Mouse (Mus musculus) left cerebral cortex, adult 18-20 months (tissue): ENCODE measurements around the gene Fastkd1. TPM values are rescaled to one million over a fixed set of nuclear protein-coding genes. Genes with fewer than 3 reads are reported as not detected.
"Not testable (repeated sequence)": the region's sequence is repeated elsewhere in the genome, so short reads cannot be mapped to it uniquely, and the experiment has no call there.

Source experiments
- DNase-seq, 2 experiments: peaks; one replicate each; pipeline ENCODE4 v3.0.0; 2021 to 2022; ENCODE audit warnings: low spot score in 2 of 2, mixed read lengths in 1 of 2
- total RNA-seq, 2 experiments: library from RNA; stranded (reverse); gene quantifications; 2 replicates each; pipeline ENCODE4 v1.2.3; 2021

The Fastkd1 gene
- total RNA-seq, 2 experiments from 2014 or later = 14.4 to 15.4 TPM

DNA sequence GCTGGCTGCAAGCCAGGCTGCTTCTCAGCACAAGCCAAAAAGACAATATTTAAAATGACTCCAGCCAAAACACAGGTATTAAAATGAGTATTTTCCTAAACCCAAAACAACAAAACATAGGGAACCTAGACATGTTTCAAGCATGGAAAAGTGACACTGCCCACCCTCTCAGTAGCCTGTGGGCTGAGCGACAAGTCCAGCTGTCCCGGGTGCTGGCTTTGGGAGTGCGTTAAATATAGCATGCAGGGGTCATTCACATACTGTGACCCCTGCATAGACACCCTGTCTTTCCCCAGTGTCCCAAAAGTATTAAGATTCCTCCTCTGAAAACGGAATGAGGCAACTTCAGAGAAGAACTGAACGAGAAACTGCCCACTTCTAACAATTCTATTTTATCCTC is 39.6 kb downstream of the Fastkd1 start:
- DNase-seq = no peak

DNA sequence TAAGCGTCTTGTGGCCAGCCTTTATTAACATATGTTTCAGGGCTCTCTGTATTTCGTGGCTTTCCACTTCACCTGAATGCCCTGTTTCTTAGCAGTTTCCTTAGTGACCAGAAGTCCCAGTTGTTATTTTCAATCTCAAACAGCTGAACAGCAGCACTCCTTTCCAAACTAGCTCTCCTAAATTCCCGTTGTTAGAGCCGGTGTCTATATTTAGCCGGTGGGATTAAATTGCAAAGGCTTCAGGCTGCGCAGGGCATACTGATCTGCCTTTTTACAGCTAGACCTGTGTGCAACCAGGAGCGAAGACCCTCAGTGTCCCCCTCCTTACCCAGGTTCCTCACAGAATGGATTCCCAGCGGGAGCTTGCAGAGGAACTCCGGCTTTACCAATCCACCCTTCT is 43.5 kb downstream of the Fastkd1 start, which contains the start of gene Klhl41:
Gene Klhl41 (plus strand): TSS at position 268 of the 400 bp plus-strand sequence.
- no peak for DNase-seq

DNA sequence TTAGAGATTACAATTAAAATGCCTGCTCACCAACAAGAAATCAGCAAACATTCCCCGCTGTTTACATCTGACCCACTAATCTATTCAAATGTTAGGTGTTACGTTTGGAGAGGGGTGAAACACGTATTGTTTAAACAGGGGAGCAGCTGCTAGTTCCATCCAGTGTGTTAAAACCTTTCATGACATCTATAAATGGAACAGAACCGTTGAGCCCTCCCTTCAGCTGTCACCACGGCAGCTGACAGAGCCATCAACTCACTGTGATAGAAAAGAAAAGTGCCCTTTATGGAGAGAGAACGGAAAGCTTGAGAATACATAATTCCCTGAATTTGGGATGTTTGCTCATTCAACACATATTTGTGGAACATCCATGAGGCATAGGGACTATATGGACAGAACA is 44.9 kb downstream of the Fastkd1 start:
- no peak for DNase-seq

DNA sequence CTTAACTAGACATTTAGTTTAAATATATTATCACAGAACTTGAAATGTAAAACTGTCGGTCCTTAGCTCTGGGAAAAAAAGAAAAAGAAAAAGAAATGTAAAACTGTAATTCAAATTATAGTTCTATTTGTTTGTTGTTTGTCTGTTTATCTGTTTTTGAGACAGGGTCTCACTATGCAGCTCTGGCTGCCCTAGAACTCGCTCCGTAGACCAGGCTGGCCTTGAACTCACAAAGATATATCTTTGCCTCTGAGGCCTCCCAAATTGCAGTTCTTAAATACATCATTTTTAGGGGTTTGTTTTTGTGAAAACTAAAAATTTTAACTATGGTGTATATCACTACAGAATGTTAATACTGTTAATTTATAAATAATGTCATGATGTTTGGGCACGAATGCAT is 45.7 kb downstream of the Fastkd1 start:
- DNase-seq = no peak

DNA sequence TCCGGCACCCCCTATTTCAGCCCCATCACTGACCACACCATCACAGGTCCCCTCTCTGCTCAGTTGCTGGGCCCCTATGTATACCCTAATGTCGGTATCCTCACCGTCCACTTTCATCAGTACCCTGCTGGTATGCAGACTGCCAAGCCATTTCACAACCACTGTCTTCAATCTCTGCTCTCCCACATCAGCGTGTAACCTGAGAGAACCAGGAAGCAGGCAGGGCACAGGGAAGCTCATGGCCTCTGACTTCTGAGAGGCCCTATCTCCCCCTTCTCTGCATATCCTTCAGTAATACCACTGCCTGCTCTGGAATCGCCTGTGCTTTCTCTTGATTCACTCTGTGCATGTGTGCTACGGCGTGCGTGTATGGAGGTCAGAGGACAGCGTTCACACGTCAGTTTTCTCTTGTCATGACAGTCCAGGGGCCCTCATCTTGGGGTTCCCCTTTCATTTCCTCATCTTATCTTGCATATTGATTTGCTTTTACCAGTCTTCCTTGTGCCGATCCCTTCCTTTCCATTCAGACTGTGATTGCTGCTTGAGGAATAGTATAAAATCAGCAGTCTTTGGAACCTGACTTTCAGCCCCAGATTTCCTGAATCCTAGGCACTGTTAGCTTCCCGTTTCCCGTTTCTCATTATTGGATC is 49.4 kb downstream of the Fastkd1 start:
- no peak for DNase-seq

DNA sequence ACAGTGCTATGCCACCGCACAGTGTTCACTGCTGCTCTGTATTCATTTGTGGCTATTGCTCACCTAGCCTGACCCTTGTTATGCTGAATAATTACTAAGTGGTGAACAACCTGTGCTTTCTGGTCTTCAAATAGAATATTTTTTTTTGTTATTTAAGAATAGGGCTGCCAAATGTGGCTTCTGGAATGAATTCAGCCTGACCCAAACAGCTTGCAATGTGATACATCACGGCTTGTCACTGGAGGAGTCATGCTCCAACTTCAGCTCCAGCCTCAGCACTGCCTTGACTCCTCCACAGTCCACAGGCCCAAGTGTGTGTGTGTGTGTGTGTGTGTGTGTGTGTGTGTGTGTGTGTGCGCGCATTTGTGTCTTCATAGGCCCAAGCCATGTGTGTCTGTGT is 54.0 kb downstream of the Fastkd1 start:
- no peak for DNase-seq

DNA sequence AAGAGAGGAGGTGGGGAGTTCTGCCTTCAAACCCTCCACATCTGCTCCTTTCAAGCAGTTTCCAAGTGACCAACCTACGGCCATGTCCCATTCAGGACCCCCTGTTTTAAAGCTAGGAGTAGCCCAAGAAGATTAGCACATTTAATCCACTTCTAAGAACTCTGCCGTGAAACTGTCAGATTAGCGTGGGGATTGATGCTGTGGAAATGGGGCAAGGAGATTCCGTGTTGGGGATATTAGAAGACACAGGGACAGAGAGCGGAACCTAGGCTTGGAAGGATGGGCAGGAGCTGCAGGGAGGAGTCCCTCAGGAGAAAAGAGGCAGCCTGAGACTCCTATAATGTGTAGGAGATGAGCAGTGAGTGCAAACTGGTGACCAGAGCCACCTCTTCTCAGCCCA is 63.6 kb downstream of the Fastkd1 start:
- no peak for DNase-seq

DNA sequence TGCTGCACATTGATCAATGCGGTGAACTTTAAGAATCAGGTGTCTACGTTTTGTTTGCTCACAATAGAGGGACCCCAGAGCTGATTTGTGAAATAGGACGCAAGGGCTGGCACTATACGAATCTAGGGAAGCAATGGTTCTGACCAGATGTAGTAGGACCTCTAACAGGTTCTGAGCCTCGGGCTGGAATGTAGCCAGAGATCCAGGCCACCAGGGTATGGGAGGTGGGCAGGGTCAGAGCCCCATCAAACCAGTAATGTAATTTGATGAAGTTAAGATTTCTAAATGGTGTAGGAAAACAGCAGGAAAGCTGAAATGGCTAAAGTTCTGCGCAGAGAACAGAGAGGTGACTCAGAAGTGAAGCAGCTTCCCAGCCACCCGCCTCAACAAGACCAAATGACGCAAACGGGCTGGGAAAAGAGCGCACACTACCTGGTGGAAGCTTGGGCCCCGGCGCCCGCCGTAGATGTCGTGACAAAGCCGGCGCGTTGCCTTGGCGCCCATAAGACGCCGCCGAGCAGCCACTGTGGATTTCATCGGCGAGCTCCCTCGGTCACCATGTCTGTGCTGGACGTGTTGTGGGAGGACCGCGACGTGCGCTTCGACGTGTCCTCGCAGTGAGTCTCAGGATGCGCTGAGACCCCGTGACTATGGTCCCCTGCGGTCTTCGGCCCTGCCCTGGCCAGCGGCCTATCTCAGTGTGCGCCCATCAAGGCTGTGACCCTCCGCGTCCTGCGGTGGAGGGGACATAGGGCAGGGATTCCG is 66.4 kb downstream of the Fastkd1 start, which contains the start of gene Bbs5:
Gene Bbs5 (plus strand): TSS at position 446 of the 765 bp plus-strand sequence.
- peak; percentile 96 for DNase-seq

DNA sequence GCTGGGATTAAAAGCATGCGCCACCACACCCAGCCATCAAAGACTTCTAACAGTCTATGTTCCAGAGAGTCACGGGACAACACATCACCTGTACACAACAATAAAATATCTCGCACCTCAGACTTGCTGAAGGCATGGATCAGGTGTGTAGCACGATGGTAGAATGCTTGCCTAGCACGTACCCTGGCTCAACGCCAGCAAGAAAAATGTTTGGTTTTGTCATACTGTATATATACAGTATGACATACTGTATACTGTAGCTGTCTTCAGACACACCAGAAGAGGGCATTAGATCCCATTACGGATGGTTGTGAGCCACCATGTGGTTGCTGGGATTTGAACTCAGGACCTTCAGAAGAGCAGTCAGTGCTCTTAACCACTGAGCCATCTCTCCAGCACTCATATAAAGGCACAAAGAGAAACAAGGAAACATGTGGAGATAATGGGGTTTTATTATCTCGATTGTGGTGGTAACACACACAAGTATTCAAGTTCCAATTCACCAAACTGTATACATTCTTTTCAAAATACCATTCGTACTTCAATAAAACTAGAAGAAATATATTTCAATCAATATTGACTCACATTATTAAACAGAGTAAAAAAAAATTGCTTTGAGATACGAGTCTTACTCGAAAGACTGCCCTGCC is 68.2 kb downstream of the Fastkd1 start:
- DNase-seq = no peak

DNA sequence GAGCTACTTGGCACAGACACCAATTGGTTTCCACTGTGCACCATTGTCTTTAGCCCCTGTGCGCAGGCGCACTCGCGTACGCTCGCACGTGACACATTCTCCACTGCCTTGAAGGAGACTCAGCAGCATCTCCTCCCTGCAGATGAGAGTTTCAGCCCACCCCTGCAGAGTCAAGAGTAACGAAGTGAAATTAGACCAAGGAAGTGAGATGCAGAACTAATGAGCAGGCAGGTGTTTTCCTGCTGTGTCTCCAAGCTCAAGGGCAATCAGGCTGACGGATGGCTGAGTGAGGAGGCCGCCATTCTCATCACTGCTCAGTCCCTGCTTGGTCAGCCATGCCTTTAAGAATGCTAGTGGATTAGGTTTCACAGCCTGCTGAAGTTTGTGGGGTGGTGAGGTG is 73.2 kb downstream of the Fastkd1 start:
- no peak for DNase-seq

DNA sequence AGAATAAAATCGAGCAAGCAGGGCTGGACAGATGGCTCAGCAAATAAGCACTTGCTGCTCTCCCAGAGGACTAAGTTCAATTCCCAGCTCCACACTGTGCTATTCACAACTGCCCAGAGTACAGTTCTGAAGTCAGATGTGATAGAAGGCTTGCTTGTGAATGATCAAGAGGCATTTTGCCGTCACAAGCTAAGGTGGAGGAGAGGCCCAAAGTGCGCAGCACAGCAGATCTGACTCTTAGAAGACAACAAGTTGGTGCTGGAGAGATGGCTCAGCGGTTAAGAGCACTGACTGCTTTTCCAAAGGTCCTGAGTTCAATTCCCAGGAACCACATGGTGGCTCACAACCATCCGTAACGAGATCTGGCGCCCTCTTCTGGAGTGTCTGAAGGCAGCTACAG is 75.3 kb downstream of the Fastkd1 start:
- DNase-seq = not testable (repeated sequence)

Other genes with a start within 250 kb of the Fastkd1 start
- under 1 TPM; 0.02 to 0.12 TPM for gene Lrp2, start 127.5 kb downstream of the Fastkd1 start, total RNA-seq
- 10 to 100 TPM; 24.5 to 28.4 TPM for gene Bbs5, start 66.3 kb downstream of the Fastkd1 start, total RNA-seq
- gene Klhl41, start 43.4 kb downstream of the Fastkd1 start, total RNA-seq = under 1 TPM; 0.88 to 0.94 TPM
- gene Ppig, start 9.0 kb upstream of the Fastkd1 start, total RNA-seq = 10 to 100 TPM; 66.6 to 69.0 TPM
- 1 to 10 TPM; 2.2 to 2.6 TPM for gene Ccdc173, start 76.1 kb upstream of the Fastkd1 start, total RNA-seq
- 10 to 100 TPM; 25.3 to 26.2 TPM for gene Phospho2, start 76.1 kb upstream of the Fastkd1 start, total RNA-seq
- gene Klhl23, start 108.4 kb upstream of the Fastkd1 start, total RNA-seq = 10 to 100 TPM; 54.2 to 54.4 TPM
- gene Ssb, start 148.0 kb upstream of the Fastkd1 start, total RNA-seq = 100 to 1,000 TPM; 121 to 128 TPM
- gene Mettl5, start 172.1 kb upstream of the Fastkd1 start, total RNA-seq = 10 to 100 TPM; 14.1 to 16.6 TPM
- gene Ubr3, start 183.7 kb upstream of the Fastkd1 start, total RNA-seq = 100 to 1,000 TPM; 118 to 130 TPM